Mouse (Mus musculus) inflammation-experienced regulatory T-cells, adult 6 months (primary cell): ENCODE data around the gene Maml3. TPM values are rescaled to one million over a fixed set of nuclear protein-coding genes. Genes with fewer than 3 reads are reported as not detected.

ENCODE experiments used
- ATAC-seq: one replicate; pipeline ENCODE4 v1.8.0; 2017
- polyA plus RNA-seq, 3 experiments: library from polyadenylated mRNA; unstranded; fragments of 100-300 nt; shearing (Covaris generic); gene quantifications; one replicate each; pipeline ENCODE4 v1.2.1; 2017

The Maml3 gene
- 1 to 10 TPM in 1 of 3 experiments, under 1 TPM in 1, not detected in 1; 0.68 to 2.2 TPM for polyA plus RNA-seq

DNA sequence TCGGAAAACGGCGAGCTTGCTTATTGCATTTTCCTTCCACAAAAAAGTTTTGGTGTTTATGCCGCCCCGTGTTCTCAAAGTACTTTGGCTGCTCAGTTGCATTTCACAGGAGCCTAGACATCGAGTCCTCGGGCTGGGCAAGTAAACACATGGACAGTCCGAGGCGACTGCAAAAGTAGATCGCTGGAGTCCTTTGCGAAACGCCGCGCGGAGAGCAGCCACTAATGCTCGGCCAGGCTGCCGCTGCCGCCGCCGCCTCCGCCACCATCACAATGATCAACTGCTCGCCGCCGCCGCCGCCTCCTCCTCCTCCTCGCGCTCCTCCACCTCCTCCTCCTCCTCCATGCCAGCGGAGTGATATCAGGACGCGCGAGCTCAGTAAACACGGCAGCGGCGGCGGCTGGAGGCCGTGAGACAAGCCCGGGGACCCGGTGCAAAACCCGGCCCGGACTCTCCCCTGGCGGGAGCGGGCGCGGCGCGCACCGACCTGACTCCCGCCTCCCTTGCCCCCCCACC, at the start of gene Maml3:
Gene Maml3 (minus strand): TSS at position 441 of the 516 bp plus-strand sequence.
- peak; percentile 44 for ATAC-seq

DNA sequence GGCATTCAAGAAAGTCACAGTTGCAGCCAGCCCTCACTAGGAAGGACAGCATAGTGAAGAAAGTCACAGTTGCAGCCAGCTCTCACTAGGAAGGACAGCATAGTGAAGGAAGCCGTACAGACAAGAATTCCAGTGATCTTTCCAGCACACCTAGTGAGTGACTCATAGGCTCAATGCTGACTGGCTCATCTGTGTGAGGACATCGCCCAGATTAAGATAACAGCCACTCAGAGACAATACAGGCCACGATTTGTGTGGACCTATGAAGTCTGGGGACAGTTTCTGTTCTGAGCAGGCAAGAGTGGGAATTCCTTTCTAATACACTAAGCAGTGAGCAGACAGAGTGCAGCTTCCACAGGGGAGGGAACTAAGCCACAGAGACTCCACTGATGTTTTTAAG, 46.3 kb upstream of the Maml3 start:
- ATAC-seq = no peak

DNA sequence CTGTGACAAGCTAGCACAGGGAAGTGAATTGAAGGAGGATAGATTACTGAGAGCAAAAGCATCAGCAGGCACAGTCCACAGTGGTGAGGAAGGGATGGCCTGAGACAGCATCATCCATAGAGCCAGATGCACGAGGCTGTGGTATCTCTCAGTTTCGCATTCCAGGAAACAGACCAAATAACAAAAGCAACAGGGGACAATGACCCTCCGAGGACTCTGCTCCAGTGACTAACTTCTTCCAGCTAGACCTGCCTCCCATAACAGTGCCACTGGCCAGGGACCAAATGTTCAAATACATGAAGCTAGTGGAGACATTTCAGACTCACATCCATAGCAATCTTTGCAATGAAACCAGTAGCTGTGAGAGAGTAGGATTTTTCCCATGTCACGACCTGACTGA, 43.4 kb upstream of the Maml3 start:
- ATAC-seq = no peak

DNA sequence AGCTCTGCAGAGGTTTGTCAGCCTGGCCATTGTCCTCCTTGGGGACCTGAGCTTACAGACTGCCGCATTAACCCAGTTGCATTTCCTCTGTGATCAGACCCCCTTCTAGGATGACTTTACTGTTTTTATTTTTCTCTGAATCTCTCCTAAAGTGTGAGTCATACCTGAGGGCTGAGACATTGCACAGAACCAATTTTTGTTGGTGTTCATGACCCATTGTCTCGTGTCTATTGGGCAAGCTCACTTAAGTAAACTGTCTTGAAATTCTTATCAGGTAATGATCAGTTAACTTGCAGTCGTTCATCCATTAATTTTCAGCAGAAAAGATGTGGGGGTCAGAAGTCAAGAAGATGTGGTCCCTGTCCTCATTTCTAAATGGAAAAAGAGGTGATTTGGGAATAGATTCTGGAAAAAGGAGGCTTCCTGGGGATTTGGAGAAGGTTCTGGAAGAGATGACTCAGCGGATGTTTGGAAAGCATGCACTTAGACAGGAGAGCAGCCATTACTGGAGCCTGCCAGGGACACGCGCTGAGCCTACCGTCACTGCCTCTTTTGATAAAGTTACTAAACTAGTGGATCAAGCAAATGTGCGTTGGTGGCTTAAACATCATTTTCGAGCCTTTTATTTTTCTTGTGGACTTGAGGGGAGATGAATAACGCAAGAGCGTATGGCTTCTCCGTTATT, 40.0 kb upstream of the Maml3 start:
- ATAC-seq = no peak

DNA sequence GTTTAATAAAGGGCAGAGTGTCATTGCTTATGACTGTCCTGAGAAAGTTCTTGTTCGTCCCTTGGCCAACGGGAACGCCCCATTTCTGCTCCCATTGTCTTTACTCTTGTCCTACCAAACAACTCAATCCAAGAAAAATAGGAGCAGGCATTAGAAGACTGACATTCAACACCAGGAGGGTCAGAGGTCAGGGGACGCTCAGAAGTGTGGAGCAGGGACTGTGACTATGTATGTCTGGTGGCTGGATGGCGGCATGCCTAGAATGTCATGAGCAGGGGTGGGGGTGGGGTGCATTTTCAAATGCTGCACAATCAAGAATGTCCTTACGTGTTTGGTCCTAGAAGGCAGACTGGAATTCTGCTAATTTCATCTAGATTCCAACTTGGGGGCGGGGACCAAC, 38.1 kb upstream of the Maml3 start:
- ATAC-seq = no peak

GRCm38 (mm10) chr3:52140162-52140561, 35.3 kb upstream of the Maml3 start:
- ATAC-seq = no peak

GRCm38 (mm10) chr3:52125421-52125820, 20.5 kb upstream of the Maml3 start:
- no peak for ATAC-seq

DNA sequence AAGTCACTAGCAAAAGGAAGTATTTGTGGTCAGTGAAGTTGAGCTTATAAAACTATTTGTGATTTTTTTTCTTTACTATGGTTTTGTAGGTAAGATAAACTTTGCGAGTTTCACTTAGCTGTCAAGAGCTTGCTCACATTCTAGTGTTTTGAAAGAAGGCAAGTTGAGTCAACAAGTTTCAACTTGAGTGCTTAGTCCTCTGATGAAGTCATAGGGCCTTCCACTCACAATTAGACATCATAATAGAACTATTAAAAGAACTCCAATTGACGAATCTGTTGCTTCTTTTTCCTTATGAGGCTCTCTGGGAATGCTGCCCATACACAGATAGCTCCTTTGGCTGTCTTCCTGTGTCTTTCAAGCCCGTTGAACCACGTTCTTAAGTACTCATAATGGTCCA, 16.0 kb upstream of the Maml3 start:
- ATAC-seq = no peak

- ATAC-seq = no peak
Observed at GRCm38 (mm10) chr3:52119216-52119615, 14.3 kb upstream of the Maml3 start.

GRCm38 (mm10) chr3:52115421-52115820, 10.5 kb upstream of the Maml3 start:
- ATAC-seq = no peak

DNA sequence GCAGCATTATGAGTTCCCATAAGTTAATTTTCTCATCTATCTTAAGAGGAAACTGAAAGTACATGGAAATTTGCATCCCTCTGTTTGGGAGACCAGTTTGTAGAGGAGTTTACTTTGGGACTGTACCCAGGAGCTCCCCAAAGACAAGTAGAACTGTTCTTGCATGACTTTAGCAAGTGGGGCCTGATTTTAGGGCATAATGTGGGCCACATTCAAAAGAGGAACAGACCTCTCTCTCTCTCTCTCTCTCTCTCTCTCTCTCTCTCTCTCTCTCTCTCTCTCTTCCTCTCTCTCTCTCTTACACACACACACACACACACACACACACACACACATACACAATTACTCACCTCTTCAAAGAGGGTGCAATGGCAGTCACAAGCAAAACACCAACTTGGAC, 3.2 kb upstream of the Maml3 start:
- ATAC-seq = no peak

- ATAC-seq = no peak
Observed at GRCm38 (mm10) chr3:52105156-52105555, 280 bp upstream of the Maml3 start.

DNA sequence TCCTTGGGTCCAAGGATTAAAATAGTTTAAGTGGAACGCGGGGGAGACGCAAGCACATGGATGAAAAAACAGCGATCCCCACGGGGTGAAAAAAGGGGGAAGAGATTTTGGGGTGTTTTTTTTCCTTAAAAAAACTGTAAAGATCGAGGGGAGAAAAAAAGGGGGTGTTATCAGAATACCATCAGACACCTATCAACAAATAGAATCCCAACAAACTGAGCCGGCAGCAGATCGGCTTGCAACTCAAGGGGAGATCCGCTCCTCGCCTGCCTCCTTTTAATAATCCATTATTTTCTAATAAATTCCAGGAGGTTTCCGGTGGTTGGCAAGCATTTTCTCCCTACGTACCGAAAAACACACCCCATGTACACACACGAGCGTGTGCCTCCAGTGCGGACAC, 668 bp downstream of the Maml3 start:
- no peak for ATAC-seq

- ATAC-seq = peak; percentile 9
Observed at GRCm38 (mm10) chr3:52103531-52104181, 1.2 kb downstream of the Maml3 start.

DNA sequence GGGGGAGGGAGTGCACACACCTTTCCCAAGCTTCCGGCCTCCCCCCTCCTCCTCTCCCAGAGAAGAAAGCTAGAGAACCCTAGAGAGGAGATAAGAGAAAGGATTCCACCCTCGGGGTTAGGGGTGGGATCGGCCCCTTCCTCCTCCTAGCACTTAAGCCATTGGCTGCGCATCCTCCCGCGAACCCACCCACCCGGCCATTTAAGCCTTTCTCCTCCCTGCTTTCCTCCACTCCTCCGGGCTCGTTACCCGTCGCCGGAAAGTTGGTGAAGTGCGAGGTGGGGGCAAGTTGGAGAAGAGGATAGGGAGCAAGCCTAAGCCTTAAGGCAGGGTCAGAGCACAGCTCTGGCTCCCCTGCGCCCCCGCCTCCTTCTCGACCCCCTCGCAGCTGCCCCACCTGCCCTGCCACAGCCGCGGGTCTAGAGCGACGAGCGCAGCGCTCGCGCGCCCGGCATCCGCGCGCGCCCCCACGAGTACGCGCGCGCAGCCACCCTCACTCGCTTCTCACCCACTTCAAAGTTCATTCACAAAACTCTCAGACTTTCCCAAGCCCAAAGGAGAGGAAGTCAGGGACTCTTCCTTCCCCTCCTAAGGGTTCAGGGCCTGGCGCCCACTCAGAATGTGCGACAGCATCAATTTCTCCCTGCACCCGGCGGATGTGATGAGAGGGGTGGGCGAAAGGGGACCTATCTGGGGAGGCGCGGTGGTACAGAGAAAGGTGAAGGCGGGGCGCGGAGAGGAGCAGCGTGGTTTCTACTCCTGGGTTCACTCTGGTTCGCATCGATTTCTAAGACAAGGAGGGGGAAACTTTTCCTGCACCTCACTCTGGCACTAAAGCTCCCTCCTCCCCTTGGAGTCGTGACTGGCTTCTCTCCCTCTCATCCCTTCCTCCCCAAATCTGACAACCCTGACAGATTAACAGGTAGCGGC, 2.0 kb downstream of the Maml3 start:
- peak; percentile 61 for ATAC-seq

DNA sequence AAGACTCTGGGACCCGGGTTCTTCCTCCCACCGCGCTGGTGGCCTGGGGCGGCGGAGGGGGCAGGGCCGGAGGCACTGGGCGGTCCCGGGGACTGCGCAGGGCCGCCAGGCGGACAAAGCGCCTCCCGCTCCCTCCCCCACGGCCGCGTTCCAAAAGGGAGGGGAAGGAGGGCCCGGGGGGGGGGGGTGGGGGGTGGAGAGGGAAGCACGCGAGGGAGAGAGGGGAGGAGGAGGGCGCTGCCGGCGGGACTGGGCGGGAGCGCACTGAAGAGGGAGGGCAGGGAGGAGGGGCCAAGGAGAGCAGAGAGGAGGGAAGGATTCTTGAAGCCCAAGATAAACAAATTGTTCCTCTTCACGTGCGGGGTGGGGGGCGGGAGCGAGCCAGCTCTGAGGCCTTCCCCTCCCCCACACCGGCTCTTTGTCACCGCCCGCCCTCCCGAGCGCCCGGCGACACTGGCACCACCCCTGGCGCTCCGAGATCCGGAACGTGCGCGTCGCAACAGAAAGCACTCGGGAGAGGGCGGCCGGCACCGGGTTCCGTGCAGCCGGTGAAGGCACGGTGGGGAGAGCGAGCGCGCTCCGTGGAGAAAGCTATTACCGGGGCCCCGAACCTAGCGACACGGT, 2.8 kb downstream of the Maml3 start:
- peak; percentile 25 for ATAC-seq

DNA sequence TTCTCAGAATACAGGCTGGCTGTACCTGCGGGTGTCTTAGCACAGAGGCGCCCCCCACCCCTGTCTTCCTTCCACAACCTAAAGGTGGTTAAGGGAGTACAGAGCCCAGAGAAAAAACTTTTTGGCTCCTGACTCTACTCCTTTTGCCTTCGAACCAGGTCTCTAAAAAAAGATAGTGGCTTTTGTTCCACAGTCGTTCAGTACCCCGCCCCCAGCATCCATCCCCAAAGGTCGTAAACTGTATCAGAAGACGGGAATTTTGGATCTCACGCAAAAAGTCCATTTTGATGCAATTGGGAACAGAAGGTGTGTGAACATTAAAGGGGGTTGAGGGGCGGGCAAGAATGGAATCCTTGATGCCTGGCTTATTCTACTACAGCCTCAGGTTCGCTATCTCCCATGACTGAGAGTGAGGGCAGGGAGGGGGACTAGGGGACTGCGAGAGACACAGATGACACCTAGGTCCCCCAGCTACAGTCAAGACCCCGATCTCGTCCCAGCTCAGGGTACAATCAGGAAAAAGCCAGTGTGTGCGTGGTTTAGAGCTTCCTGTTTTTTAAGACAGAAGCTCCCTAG, 3.4 kb downstream of the Maml3 start:
- ATAC-seq = no peak

DNA sequence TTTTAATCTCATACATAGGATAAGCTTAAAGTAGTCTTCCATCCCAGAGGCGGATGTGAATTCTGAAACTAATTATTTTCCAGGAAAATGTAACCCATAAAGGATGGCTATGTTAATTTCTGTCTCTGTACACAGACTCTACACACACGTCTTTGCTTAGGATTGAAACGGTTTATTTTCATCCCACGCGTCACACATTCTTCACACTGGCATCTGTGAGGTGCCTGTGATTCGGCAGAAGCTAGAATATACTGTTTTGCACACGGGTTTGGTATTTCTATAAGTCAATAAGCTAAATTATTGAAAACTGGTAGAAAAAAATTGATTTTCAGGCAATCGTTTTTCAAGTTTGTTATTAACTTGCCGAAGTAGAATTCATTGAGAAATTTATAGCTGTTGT, 4.0 kb downstream of the Maml3 start:
- no peak for ATAC-seq

GRCm38 (mm10) chr3:52100306-52100705, 4.6 kb downstream of the Maml3 start:
- no peak for ATAC-seq

- no peak for ATAC-seq
Observed at GRCm38 (mm10) chr3:52099286-52099685, 5.6 kb downstream of the Maml3 start.

DNA sequence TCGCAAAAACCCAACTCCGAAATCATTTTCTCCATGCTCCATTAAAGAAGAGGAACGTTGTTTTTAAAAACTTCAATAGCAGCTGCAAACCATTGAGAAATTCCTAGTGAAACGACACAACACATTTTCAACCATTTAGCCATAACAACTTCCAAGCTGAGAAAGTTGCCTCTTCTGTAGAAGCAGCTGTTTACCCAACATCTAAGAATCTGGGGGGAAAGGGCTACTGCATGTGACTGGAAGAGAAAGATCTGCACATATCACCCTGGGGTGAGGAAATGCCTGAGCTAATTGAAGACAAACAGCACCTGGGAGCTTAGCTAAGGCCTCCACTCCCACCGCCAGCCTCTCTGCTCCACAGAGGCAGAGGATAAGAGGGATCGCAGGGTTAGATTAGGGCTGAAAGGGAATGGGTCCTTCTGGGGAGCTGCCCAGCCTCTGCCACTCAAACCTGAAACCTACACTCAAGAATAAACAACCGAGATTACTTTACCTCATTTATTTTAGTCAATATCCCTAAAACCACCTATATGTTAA, 13.5 kb downstream of the Maml3 start:
- no peak for ATAC-seq
